Mouse (Mus musculus): ENCODE data around the gene Xrcc6.
A peak's percentile ranks its signal among the peaks of the same experiment; 100 is the strongest.

Xrcc6 gene

DNA sequence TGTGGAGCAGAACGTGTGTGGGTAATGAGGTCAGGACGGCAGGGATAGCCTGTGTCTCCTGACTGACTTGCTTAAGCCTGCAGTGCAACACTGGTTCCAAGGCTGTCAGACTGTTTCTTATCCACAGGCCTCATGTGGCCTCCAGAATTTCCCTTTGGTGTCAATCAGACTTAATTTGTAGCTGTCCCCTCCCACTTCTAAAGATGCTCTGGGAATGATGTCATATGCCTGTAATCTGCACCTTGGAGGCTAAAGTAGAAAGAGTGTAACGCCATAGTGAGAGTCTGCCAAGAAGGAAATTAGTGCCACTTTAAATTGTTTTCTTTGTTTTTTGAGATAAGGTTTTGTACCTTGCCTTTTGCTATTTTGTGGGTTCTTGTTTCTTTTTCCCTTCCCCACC lies 31.7 kb downstream of the Xrcc6 start:
- no peak for DNase-seq (ENCODE audit: low spot score)

- DNase-seq (ENCODE audit: low spot score): no peak
Observed at GRCm38 (mm10) chr15:82022535-82023088, 35.0 kb downstream of the Xrcc6 start.

DNA sequence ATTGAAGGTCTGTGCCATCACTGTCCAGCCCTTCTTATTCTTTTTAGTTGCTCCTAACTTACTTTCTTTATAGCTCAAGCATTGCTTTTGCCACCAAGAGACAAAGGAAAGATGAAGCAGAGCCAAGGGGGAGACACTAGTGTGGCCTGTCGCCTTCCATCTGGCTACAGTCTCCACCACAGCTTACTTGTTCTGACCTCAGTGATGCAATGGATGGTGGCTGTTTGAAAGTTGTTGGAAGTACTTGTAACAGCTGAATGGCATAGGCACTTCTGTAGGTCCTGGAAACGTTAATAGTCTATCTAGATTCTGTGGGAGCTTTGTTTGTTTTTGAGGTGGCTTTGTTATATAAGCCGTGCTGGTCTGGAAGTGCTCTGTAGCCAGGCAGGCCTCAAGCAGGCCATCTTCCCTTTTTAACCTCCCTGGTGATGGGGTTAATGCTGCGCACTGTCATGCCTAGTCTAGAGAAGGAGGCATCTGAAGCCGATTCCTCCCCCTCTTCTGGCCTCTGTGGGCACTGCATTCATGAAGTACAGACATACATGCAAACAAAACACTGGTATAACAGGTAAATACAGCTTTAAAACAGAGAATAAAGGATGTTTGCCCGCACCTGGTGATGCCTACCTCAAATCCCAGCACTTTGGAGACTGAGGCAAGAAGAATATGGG lies 36.5 kb downstream of the Xrcc6 start:
- DNase-seq (ENCODE audit: low spot score): no peak

- no peak for DNase-seq (ENCODE audit: low spot score)
Observed at GRCm38 (mm10) chr15:82027276-82027675, 39.6 kb downstream of the Xrcc6 start.

DNA sequence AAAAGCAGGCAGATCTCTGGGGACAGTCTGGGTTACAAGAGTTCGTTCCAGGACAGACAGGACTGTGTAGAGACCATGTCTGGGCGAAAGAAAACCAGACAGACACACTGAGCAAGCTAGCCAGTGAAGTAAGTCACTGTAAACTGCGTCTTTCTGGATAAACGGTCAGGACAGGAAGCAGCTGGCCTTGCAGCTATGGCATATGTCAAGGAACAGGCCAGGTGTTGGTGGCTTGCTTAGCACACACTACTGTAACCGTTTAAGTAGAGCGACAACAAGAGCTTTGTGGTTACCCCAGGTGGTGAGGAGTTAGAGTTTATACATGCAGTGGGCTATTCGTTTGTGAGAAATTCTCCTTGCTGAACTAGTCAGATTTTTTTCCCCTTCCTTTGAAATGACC lies 40.1 kb downstream of the Xrcc6 start:
- DNase-seq (ENCODE audit: low spot score): no peak

- DNase-seq (ENCODE audit: low spot score): no peak
Observed at GRCm38 (mm10) chr15:82032386-82032785, 44.8 kb downstream of the Xrcc6 start.

GRCm38 (mm10) chr15:82033762-82034161 lies 46.1 kb downstream of the Xrcc6 start, which contains the start of gene Desi1:
Gene Desi1 (minus strand): TSS chr15:82033862.
- DNase-seq (ENCODE audit: low spot score): no peak

DNA sequence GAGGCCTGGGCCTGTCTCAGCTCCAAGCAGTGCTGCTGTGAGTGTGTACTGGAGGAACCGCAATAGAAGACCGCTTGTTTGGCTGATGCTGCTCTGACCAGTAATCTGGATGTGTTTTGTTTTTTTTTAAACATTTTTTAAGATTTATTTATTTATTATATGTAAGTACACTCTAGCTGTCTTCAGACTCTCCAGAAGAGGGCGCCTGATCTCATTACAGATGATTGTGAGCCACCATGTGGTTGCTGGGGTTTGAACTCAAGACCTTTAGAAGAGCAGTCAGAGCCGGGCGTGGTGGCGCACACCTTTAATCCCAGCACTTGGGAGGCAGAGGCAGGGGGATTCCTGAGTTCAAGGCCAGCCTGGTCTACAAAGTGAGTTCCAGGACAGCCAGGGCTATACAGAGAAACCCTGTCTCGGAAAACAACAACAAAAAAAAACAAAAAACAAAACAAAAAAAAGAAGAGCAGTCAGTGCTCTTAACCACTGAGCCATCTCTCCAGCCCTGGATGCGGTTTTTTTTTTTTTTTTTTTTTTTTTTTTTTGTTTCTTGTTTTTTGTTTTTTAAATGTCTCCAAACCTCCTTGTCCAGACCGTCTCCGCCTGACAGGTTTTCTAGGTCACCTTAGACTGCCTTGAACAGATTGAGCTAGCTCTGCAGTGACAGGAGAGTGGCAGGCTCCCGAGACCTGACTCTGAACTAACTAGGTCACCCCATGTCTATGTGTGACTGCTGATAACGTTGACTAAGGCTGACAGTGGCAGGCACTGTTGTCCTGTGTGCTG lies 48.5 kb downstream of the Xrcc6 start:
- no peak for DNase-seq (ENCODE audit: low spot score)

DNA sequence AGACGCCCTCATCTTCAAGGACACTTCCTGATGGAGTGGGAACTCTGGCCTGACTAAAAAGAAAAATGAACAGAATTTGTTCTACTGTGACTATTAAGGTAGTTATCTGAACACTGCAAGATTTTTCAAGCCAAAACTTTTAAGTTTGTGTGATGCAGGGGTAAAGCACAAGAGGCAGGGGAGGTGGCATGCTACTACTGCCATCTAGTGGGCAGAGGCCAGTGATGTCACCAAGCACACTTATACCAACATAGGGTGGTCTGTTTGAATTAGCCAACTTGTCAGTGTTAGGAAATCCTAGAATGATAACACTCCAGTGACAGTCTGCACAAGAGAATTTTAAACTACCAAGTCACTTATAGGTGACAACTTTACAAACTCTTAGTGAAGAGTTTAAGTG lies 53.0 kb downstream of the Xrcc6 start:
- no peak for DNase-seq (ENCODE audit: low spot score)

GRCm38 (mm10) chr15:82044166-82044784 lies 56.6 kb downstream of the Xrcc6 start:
- DNase-seq (ENCODE audit: low spot score): no peak

GRCm38 (mm10) chr15:82046246-82046891 lies 58.7 kb downstream of the Xrcc6 start:
- DNase-seq (ENCODE audit: low spot score): peak; percentile 68

DNA sequence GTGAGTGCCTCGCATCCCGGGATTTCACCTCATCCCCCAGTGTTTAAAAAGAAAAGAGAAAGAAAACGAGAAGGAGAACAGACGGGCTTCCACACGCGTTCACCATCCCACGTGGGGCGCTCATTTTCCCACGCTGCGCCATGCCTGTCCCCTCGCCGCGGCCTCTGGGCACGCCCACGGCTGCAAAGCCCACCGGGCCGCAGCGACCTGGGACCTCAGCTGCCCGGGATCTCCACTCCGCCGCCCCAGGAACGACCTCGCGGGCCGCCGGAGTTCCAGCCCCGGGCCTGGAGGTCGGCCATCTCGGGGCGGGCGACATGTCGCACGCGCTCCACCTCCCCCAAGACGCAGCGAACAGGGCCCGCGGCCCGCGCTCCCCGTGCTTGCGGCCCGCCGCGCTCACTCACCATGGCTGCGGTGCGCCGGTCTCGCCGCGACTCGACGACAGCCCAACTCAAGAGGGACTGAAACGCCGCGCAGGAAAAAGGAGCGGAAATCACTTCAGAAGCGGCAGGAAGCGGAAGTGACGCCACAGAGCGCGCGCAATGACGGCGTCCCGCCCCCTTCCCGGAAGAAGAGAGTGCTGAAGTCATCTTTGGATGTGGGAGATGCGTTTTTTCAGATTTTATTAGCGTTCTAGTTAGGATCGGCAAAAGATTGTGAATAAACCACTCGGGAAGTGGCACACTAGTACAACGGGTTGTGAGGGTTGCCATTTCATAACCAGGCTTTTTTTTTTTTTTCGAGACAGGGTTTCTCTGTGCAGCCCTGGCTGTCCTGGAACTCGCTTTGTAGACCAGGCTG lies 59.6 kb downstream of the Xrcc6 start, which contains the start of gene Snu13:
Snu13 (minus strand) TSS at position 519 of the 804 bp plus-strand sequence.
- DNase-seq (ENCODE audit: low spot score): peak; percentile 94

DNA sequence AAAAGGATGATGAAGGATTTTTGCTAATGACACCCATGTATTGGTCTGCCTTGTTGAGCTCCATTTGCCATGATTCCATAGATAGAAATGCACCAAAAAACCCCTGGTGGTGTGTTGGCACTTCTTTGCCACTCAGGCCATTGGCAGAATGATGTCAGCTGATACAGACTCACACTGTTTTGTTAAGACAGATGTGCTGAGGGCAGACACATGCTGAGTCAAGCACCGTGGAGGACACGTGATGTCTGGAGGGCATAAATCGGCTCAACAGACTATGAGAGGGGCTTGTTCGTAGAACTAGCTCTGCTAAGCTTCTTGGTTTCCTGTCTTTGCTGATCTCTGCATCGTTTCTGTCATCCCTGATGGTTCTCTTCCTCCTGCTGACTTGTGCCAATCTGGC lies 64.9 kb downstream of the Xrcc6 start:
- DNase-seq (ENCODE audit: low spot score): no peak

GRCm38 (mm10) chr15:82058719-82059201 lies 71.1 kb downstream of the Xrcc6 start, which contains the start of gene 4930407I10Rik:
Gene 4930407I10Rik (plus strand): TSS chr15:82059151.
- no peak for DNase-seq (ENCODE audit: low spot score)

- no peak for DNase-seq (ENCODE audit: low spot score)
Observed at GRCm38 (mm10) chr15:82063909-82064308, 76.3 kb downstream of the Xrcc6 start.

- DNase-seq (ENCODE audit: low spot score): peak; percentile 81
Observed at GRCm38 (mm10) chr15:82065511-82065910, 77.9 kb downstream of the Xrcc6 start.

- DNase-seq (ENCODE audit: low spot score): peak; percentile 47
Observed at GRCm38 (mm10) chr15:82069898-82070297, 82.3 kb downstream of the Xrcc6 start, which contains the start of gene Mei1. Gene Mei1 (plus strand): TSS chr15:82069996.

DNA sequence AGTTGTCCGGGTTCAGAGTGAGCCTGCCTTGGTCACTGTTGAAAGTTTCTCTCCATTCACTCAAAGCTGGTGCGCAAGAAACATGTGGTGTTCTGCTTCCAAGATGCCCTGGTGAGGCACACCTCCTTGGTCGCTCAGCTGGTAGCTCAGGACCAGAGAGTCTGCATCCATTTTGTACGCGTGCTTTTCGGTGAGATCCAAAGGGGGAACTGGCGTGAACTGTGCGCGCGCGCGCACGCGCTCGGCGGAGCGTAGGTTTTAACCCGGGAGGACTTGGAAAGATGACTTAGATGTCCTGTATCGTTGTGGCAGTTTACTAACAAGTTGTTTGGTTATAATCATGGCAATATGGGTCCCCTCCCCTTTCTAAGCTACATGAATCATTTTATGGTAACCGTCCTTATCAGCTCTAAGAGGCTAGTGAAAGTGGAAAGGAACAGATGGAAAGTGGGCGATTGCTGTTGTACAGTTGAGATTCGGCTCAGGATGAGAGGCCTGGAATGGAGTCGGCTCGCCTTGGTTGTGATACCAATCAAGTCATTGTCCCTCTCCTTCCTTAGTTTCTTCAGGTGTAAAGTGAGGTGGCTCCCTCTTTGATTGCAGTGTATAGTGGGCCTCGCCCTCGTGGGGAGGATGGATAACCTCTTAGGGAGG lies 84.3 kb downstream of the Xrcc6 start:
- no peak for DNase-seq (ENCODE audit: low spot score)

DNA sequence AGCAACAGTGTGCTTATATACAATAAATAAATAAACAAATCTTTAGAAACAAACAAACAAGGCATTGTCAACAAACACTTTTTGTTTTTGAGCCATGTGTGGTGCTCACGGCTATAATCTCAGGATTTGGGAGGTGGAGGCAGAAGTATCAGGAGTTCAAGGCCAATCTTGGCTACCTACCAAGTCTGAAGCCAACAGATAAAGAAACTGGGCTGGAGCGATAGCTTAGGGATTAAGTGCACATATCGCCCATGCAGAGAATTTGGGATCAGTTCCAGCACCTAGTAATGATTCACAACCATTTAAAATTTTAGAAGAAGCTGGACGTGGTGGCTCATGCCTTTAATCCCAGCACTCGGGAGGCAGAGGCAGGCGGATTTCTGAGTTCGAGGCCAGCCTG lies 85.9 kb downstream of the Xrcc6 start:
- DNase-seq (ENCODE audit: low spot score): no peak

DNA sequence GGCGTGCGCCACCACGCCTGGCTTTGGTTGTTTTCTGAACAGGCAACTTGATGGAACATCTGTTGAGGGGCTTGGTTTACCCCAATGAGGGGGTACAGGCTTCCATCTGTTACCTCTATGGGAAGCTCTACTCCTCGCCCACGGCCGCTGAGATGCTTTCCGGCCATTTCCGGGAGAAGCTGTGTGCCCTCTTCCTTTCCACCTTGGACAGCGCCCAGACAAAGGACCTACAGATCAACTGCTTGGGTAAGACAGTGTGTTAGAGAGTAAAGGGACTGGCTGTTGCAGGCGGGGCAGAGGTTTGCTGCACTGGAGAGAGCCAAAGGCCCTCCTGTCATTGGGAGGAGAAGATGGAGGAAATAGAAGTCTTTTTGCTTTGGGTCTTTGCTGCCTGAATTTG lies 92.2 kb downstream of the Xrcc6 start:
- DNase-seq (ENCODE audit: low spot score): no peak
